Mouse (Mus musculus) heart, adult 2 months (tissue): ENCODE measurements at regions not wholly inside any gene's neighbourhood (a gene's known extent, or its start where the extent isn't known, plus 50 kb on each side); places are given as distances from the start of the nearest gene placed in this dataset.

Experiments used
- DNase-seq, 2 experiments: peaks; one replicate each; pipeline ENCODE4 v3.0.0; 2021
- H3K27ac ChIP-seq: fragments of 200-600 bp; 2 replicates; pipeline ENCODE4 v1.8.1; 2022
- H3K27me3 ChIP-seq: fragments of 200-500 bp; 2 replicates; pipeline ENCODE4 v1.6.1; 2012; ENCODE audit warnings: mild to moderate bottlenecking, low read length, inconsistent platforms, mixed read lengths; ENCODE audit not compliant: control insufficient read depth, insufficient read depth
- H3K36me3 ChIP-seq: fragments of 200-500 bp; 2 replicates; pipeline ENCODE4 v1.6.1; 2012; ENCODE audit warnings: low read length, inconsistent platforms; ENCODE audit not compliant: control insufficient read depth, insufficient read depth
- H3K4me1 ChIP-seq: fragments of 200-500 bp; 2 replicates; pipeline ENCODE4 v1.6.1; 2011; ENCODE audit warnings: low read length; ENCODE audit not compliant: control insufficient read depth, insufficient read depth
- H3K4me3 ChIP-seq: fragments of 200-600 bp; 2 replicates; pipeline ENCODE4 v1.8.1; 2022
- H3K79me2 ChIP-seq: fragments of 200-500 bp; replicated peaks from 2 replicates; pipeline ENCODE4 v1.6.1; 2012; ENCODE audit warnings: mild to moderate bottlenecking, inconsistent platforms, low read length, moderate library complexity, mixed read lengths; ENCODE audit not compliant: control insufficient read depth, insufficient read depth
- H3K9ac ChIP-seq: fragments of 200-500 bp; 2 replicates; pipeline ENCODE4 v1.6.1; 2012; ENCODE audit warnings: low read depth, mild to moderate bottlenecking, control low read depth, inconsistent platforms, low read length, mixed read lengths
- CTCF ChIP-seq: fragments of 200-600 bp; IDR thresholded peaks from 2 replicates; pipeline ENCODE4 v1.8.1; 2022; ENCODE audit warnings: antibody characterized with exemption, mild to moderate bottlenecking, moderate library complexity
- EP300 ChIP-seq: fragments of 200-500 bp; IDR thresholded peaks from 2 replicates; pipeline ENCODE4 v1.6.1; 2011; ENCODE audit warnings: low read depth, low read length, control low read depth; ENCODE audit not compliant: insufficient read depth
- POLR2A ChIP-seq: fragments of 200-500 bp; IDR thresholded peaks from 2 replicates; pipeline ENCODE4 v1.6.1; 2011; ENCODE audit warnings: mild to moderate bottlenecking, low read depth, low read length, control low read depth; ENCODE audit not compliant: insufficient read depth
- WGBS: fragments of 180-500 bp; shearing (Covaris S2); methylation state at CpG from one replicate; pipeline ENCODE4 v1.1.7; 2018; 5-methylcytosine and 5-hydroxymethylcytosine counted together
- intact Hi-C: fragments of 180-260 bp; cut with DNase I; formaldehyde crosslinking; loops from one replicate; pipeline ENCODE4 v1.15.1; 2025

- H3K36me3 ChIP-seq: no peaks in the 10 kb centered on the region
- intact Hi-C loops: no loop called here
- DNase-seq: no peak
- no peak overlapping the region for H3K27ac ChIP-seq
- TF ChIP-seq EP300 (no peak), CTCF (no peak), POLR2A (no peak)
- H3K4me3 ChIP-seq: no peak overlapping the region
- H3K9ac ChIP-seq: no peak overlapping the region
- H3K27me3 ChIP-seq: no peaks in the 10 kb centered on the region
- H3K79me2 ChIP-seq: no peaks in the 10 kb centered on the region
- no peaks in the 10 kb centered on the region for H3K4me1 ChIP-seq
- WGBS: 68% methylated on average over 5 of the region's 5 CpGs
Observed at GRCm38 (mm10) chr10:119395048-119395447, 58.6 kb upstream of the Grip1 start.

- no peak for TF ChIP-seq EP300
- no peak for TF ChIP-seq CTCF
- no peak for TF ChIP-seq POLR2A
- Histone ChIP-seq H3K4me3 (no peak overlapping the region), H3K36me3 (no peaks in the 10 kb centered on the region), H3K9ac (no peak overlapping the region), H3K4me1 (no peaks in the 10 kb centered on the region), H3K79me2 (no peaks in the 10 kb centered on the region; the same call in 1 of the 2 replicates), H3K27me3 (no peaks in the 10 kb centered on the region; the same call in 1 of the 2 replicates), H3K27ac (no peak overlapping the region)
- no peak for DNase-seq
- intact Hi-C loops: no loop called here
- 81% methylated on average over 3 of the region's 3 CpGs for WGBS
Observed at GRCm38 (mm10) chr10:119387924-119388323, 65.7 kb upstream of the Grip1 start.

GRCm38 (mm10) chr10:119382257-119382656 is 71.4 kb upstream of the Grip1 start:
- TF ChIP-seq EP300 (no peak), POLR2A (no peak), CTCF (no peak)
- no peak for DNase-seq
- H3K27me3 ChIP-seq: no peaks in the 10 kb centered on the region
- H3K79me2 ChIP-seq: no peaks in the 10 kb centered on the region
- H3K27ac ChIP-seq: no peak overlapping the region
- H3K36me3 ChIP-seq: no peaks in the 10 kb centered on the region
- WGBS: 83% methylated on average over 11 of the region's 11 CpGs
- H3K9ac ChIP-seq: no peak overlapping the region
- no peak overlapping the region for H3K4me3 ChIP-seq
- H3K4me1 ChIP-seq: no peaks in the 10 kb centered on the region
- intact Hi-C loops: no loop called here

GRCm38 (mm10) chr10:119368566-119368965 is 85.1 kb upstream of the Grip1 start:
- no peaks in the 10 kb centered on the region for H3K36me3 ChIP-seq
- H3K27me3 ChIP-seq: no peaks in the 10 kb centered on the region
- H3K4me3 ChIP-seq: no peak overlapping the region
- intact Hi-C loops: no loop called here
- H3K79me2 ChIP-seq: no peaks in the 10 kb centered on the region
- DNase-seq: no peak
- no peak overlapping the region for H3K9ac ChIP-seq
- no peak overlapping the region for H3K27ac ChIP-seq
- 58% methylated on average over 5 of the region's 5 CpGs for WGBS
- TF ChIP-seq EP300 (no peak), POLR2A (no peak), CTCF (no peak)
- no peaks in the 10 kb centered on the region for H3K4me1 ChIP-seq

- no peak overlapping the region for H3K27ac ChIP-seq
- peak in 1 of 2 experiments; percentile 26 for DNase-seq
- 41% methylated on average over 3 of the region's 3 CpGs for WGBS
- H3K4me1 ChIP-seq: no peaks in the 10 kb centered on the region
- H3K4me3 ChIP-seq: no peak overlapping the region
- H3K36me3 ChIP-seq: no peaks in the 10 kb centered on the region
- intact Hi-C loops: loop anchor here (1.0 to 5.0 kb wide), 2 partner anchors 196 to 263 kb away; no protein-coding TSS in a partner anchor
- no peaks in the 10 kb centered on the region for H3K79me2 ChIP-seq
- H3K9ac ChIP-seq: no peak overlapping the region
- H3K27me3 ChIP-seq: no peaks in the 10 kb centered on the region
- TF ChIP-seq CTCF (peak; percentile 73), EP300 (no peak)
Observed at GRCm38 (mm10) chr10:119363616-119364015, 90.0 kb upstream of the Grip1 start.

GRCm38 (mm10) chr10:119358730-119359292 is 94.8 kb upstream of the Grip1 start:
- no peak for DNase-seq
- Histone ChIP-seq H3K9ac (no peak overlapping the region), H3K36me3 (no peaks in the 10 kb centered on the region), H3K27ac (no peak overlapping the region), H3K4me3 (no peak overlapping the region), H3K27me3 (peaks cover 2% of the 10 kb centered on the region; the same call in 1 of the 2 replicates), H3K4me1 (no peaks in the 10 kb centered on the region), H3K79me2 (no peaks in the 10 kb centered on the region)
- TF ChIP-seq EP300: no peak
- no peak for TF ChIP-seq POLR2A
- TF ChIP-seq CTCF: no peak
- 42% methylated on average over 7 of the region's 7 CpGs for WGBS
- intact Hi-C loops: no loop called here
